Mouse (Mus musculus) midbrain, embryonic 16.5 days (tissue): ENCODE data around the gene Sept1. TPM values are rescaled to one million over a fixed set of nuclear protein-coding genes. Genes with fewer than 3 reads are reported as not detected.

Experiments used
- ATAC-seq: fragments of 200-750 bp; cut with Nextera tagmentation; 2 replicates; pipeline ENCODE4 v1.8.0; 2017; ENCODE audit warnings: moderate TSS enrichment
- H3K27ac ChIP-seq: fragments of 300-500 bp; sonication (generic); 2 replicates; pipeline ENCODE4 v1.5.1; 2014; ENCODE audit warnings: mild to moderate bottlenecking, low read length, mixed read lengths
- H3K27me3 ChIP-seq: fragments of 300-500 bp; sonication (generic); 2 replicates; pipeline ENCODE4 v1.6.1; 2014; ENCODE audit warnings: low read depth, low read length, mixed read lengths; ENCODE audit not compliant: control insufficient read depth, insufficient read depth
- H3K36me3 ChIP-seq: fragments of 300-500 bp; sonication (generic); 2 replicates; pipeline ENCODE4 v1.6.1; 2014; ENCODE audit warnings: mild to moderate bottlenecking, low read length, moderate library complexity, mixed read lengths; ENCODE audit not compliant: control insufficient read depth, insufficient read depth
- H3K4me1 ChIP-seq: fragments of 300-500 bp; sonication (generic); 2 replicates; pipeline ENCODE4 v1.6.1; 2014; ENCODE audit warnings: mild to moderate bottlenecking, low read length, mixed read lengths; ENCODE audit not compliant: control insufficient read depth, insufficient read depth
- H3K4me2 ChIP-seq: fragments of 300-500 bp; sonication (generic); 2 replicates; pipeline ENCODE4 v1.6.1; 2014; ENCODE audit warnings: mild to moderate bottlenecking, low read length, mixed read lengths
- H3K4me3 ChIP-seq: fragments of 300-500 bp; sonication (generic); 2 replicates; pipeline ENCODE4 v1.5.1; 2014; ENCODE audit warnings: low read depth, mild to moderate bottlenecking, low read length, moderate library complexity, mixed read lengths
- H3K9ac ChIP-seq: fragments of 300-500 bp; sonication (generic); 2 replicates; pipeline ENCODE4 v1.6.1; 2014; ENCODE audit warnings: low read depth, low read length, mixed read lengths
- H3K9me3 ChIP-seq: fragments of 300-500 bp; sonication (generic); replicated peaks from 2 replicates; pipeline ENCODE4 v1.6.1; 2014; ENCODE audit warnings: mild to moderate bottlenecking, low read length, mixed read lengths; ENCODE audit not compliant: control insufficient read depth, poor library complexity, severe bottlenecking
- WGBS: fragments of 180-500 bp; shearing (Covaris S2); extraction: QIAGEN DNeasy Blood & Tissue Kit; methylation state at CpG from one replicate; pipeline ENCODE4 v1.1.7; 2014; 5-methylcytosine and 5-hydroxymethylcytosine counted together
- polyA plus RNA-seq: library from polyadenylated mRNA; unstranded; fragments of >200 nt; fragmentation: Nextera tagmentation; extraction: Ambion mirVana; gene quantifications from 2 replicates; pipeline ENCODE4 v1.2.1, GENCODE M21; 2015

The Sept1 gene
- polyA plus RNA-seq, 1 experiment from 2014 or later: 15.5 TPM

DNA sequence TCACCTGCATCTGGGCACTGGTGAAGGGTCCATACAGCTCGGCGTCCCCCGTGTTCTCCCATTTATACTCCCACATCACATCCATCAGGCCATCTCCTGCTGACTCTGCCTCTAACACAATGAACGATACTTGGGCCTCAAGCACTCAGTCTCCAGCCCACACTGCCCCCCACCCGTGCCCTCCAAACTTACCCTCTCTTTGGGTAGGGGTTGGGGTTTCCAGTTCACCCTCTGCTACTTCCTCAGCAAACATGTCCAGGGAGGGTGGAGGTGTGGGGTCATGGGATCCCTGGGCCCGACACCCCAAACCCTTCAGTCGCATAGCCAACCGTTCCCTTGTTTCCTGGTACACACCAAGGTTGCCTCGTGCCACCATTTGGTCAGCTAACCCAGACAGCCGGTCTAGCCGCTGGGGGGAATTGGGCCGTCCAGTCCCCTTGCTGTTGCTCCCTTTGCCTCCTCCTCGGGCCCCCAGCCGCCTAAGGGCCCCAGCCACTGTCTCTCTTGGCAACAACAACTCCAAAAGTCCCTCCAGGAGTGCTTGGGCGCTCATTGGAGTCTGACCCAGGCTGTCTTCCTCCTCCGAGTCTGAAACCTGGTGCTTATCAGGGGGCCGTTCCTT lies 38.8 kb downstream of the Sept1 start:
- Histone ChIP-seq H3K27me3 (no peaks in the 10 kb centered on the region), H3K36me3 (peaks cover 24% of the 10 kb centered on the region), H3K9me3 (no peaks in the 10 kb centered on the region), H3K27ac (no peak overlapping the region), H3K4me1 (peaks cover 18% of the 10 kb centered on the region), H3K4me2 (peak overlapping the region; percentile 91; the same call in 1 of the 2 replicates), H3K4me3 (no peak overlapping the region), H3K9ac (no peak overlapping the region)
- WGBS: 95% methylated on average over 17 of the region's 17 CpGs
- no peak for ATAC-seq

DNA sequence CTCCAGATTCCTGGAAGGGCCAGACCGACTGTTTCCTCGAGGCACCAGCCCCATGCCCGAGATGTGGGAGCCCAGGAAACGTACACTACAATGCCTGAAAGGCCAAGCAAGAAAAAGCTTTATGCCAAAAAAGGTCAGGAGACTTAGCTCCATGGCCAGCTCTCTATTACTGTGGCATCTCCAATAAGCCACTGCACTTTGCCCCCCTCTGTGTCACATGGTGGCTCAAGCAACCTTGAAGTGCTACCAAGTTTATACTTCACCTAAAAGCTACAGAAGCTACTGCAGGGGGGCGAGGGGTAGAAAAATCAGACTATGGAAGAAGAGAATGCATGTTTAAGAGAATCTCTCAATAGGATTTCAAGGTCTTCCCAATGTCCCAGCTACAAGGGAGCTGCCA lies 39.9 kb downstream of the Sept1 start:
- Histone ChIP-seq H3K4me1 (peaks cover 18% of the 10 kb centered on the region), H3K9ac (no peak overlapping the region), H3K27me3 (no peaks in the 10 kb centered on the region), H3K4me3 (no peak overlapping the region), H3K9me3 (no peaks in the 10 kb centered on the region), H3K4me2 (no peak overlapping the region), H3K27ac (no peak overlapping the region), H3K36me3 (peaks cover 14% of the 10 kb centered on the region)
- 97% methylated on average over 5 of the region's 5 CpGs for WGBS
- ATAC-seq: no peak

DNA sequence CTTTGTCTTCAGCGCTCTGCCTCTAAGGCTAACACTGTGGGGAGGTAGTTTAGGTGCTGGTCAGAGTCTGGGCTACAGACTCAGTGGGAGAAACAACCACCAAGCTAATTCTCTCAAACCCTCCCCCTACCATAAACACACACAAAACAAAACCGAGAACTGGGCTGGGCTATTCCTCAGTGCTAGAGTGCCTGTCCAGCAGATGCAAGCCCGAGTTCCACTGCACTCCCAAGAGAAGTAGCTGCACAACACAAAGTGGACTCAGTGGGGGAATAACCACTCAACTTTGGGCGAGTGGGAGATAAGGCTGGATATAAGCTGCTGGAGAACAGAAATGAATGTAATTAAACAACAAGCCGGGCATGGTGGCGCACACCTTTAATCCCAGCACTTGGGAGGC lies 42.3 kb downstream of the Sept1 start:
- WGBS: 82% methylated on average over 6 of the region's 6 CpGs
- Histone ChIP-seq H3K4me1 (peaks cover 14% of the 10 kb centered on the region), H3K4me2 (no peak overlapping the region), H3K4me3 (no peak overlapping the region), H3K27ac (no peak overlapping the region), H3K9me3 (no peaks in the 10 kb centered on the region), H3K36me3 (peaks cover 9% of the 10 kb centered on the region; the same call in 1 of the 2 replicates), H3K27me3 (no peaks in the 10 kb centered on the region), H3K9ac (no peak overlapping the region)
- no peak for ATAC-seq

DNA sequence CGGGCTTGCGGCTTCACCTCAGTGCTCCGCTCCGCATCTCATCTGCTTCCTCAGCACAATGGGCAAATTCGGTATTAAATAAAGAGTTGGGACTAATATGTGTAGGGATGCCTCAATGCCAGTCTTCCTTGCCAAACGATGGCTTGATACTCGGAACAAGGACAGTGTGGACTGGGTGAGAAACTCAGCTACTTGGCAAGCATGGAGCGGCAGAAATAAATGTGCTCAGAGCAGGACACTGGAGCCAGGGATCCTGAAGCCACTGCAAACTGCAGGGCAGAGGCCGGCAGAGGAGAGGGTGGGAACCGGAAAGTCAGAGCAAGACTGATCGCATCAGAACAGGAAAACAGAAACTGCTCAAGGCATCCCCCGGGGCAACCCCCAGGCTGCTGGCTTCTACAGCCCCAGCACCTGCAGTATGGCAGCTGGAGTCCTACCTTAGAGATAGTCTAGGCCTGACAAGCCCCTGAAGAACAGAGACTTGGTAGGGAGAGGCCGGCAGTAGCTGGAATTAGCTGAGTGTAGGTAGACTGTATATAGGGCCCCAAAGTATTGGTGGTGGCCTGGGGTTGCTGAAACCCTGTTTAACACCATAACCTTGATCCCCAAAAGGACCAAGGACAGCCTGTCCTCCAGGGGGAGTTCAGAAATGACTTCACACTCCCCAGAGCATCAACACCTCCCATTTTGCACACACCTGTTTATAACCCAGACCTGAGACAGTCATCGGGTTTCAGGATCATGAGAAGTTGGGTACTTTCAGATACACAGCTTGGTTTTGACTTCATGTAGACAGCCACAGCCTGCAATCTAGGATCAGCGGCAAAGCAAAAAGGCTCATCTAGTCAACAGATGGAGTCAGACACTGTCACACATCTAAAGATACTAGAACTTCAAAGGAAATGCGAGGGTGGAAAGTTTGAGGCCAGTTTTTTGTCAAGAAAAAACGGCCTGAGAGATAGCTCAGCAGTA lies 44.3 kb downstream of the Sept1 start:
- no peaks in the 10 kb centered on the region for H3K4me1 ChIP-seq
- WGBS: 89% methylated on average over 17 of the region's 17 CpGs
- no peak overlapping the region for H3K9ac ChIP-seq
- ATAC-seq: no peak
- H3K27ac ChIP-seq: no peak overlapping the region
- no peak overlapping the region for H3K4me2 ChIP-seq
- H3K27me3 ChIP-seq: no peaks in the 10 kb centered on the region
- no peak overlapping the region for H3K4me3 ChIP-seq
- peaks cover 7% of the 10 kb centered on the region; the same call in 1 of the 2 replicates for H3K36me3 ChIP-seq
- no peaks in the 10 kb centered on the region for H3K9me3 ChIP-seq

DNA sequence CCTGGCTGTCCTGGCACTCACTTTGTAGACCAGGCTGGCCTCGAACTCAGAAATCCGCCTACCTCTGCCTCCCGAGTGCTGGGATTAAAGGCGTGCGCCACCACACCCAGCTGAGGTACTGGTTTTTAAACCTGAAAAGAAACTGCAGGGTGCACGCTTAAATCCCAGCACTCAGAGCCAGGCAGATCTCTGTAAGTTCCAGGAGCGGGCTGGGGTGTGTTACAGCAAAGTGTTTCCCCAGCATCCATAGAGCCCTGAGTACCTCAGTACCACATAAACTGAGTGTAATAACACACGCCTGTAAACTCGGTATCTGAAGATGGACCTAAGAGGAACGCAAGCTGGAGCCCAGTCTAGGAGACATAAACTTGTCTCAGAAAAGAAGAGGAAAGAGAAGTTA lies 45.6 kb downstream of the Sept1 start:
- Histone ChIP-seq H3K4me3 (no peak overlapping the region), H3K27me3 (no peaks in the 10 kb centered on the region), H3K36me3 (peaks cover 5% of the 10 kb centered on the region; the same call in 1 of the 2 replicates), H3K9ac (no peak overlapping the region), H3K27ac (no peak overlapping the region), H3K4me2 (no peak overlapping the region), H3K9me3 (no peaks in the 10 kb centered on the region), H3K4me1 (no peaks in the 10 kb centered on the region)
- no peak for ATAC-seq
- 70% methylated on average over 10 of the region's 10 CpGs for WGBS

DNA sequence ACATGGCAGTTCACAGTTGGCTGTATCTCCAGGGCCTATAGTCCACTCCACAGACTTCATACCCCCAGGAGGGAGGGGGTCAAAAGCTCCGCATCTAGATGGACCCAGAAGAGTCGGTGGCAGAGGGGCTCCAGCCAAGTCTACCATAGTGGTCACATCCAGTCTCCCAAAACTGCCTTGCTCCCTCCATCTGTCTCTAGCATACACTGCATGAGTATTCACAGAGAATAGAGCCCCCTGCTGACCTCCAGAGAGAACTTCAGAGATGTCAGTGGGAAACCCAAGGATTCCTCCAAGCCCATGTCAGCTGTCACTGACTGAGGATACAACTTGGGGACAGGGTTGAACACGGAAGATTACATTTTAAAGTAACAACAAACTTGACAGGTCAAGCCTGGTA lies 47.3 kb downstream of the Sept1 start:
- Histone ChIP-seq H3K9me3 (no peaks in the 10 kb centered on the region), H3K4me2 (no peak overlapping the region), H3K4me1 (no peaks in the 10 kb centered on the region), H3K36me3 (no peaks in the 10 kb centered on the region), H3K9ac (no peak overlapping the region), H3K27ac (no peak overlapping the region), H3K27me3 (no peaks in the 10 kb centered on the region), H3K4me3 (no peak overlapping the region)
- WGBS: 67% methylated on average over 3 of the region's 3 CpGs
- ATAC-seq: no peak

DNA sequence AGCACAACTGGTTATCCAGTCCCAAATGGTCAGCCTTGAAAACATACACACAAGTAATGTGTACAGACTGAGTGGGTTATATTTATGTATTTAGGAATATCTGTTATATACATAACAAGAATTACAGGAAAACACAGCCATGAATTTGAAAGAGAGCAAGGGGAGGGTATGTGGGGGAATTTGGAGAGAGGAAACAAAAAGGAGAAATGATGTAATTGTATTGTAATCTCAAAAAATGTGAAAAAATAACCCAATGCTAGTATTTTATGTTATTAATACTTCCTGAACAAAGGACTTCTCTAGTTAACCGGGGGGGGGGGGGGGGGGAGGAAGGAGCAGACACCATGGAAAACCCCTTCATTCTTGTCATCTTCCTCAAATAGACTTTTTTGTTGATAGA lies 48.2 kb downstream of the Sept1 start:
- H3K4me1 ChIP-seq: no peaks in the 10 kb centered on the region
- H3K27me3 ChIP-seq: no peaks in the 10 kb centered on the region
- no peak overlapping the region for H3K27ac ChIP-seq
- H3K4me2 ChIP-seq: no peak overlapping the region
- no CpG with 5 or more reads among the region's 1 CpGs for WGBS
- H3K9me3 ChIP-seq: no peaks in the 10 kb centered on the region
- no peak overlapping the region for H3K9ac ChIP-seq
- H3K4me3 ChIP-seq: no peak overlapping the region
- H3K36me3 ChIP-seq: no peaks in the 10 kb centered on the region
- no peak for ATAC-seq

DNA sequence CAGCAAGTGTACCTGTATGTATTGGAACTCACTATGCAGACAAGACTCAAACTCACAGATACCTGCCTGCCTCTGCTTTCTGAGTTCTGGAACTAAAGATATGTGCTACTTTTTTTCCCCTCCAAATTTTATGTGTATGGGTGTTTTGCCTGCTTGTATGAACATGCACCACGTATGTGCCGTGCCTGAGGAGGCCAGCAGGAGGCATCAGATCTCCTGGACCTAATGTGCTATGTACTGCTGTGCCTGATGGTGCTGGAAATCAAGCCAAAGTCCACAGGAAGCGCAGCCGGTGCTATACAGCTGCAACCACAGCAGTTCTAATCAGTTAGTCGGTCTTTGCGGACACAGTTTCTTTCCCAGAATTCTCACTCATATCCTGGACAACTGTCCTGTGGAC lies 49.1 kb downstream of the Sept1 start:
- H3K27ac ChIP-seq: no peak overlapping the region
- H3K9ac ChIP-seq: no peak overlapping the region
- no peak for ATAC-seq
- H3K4me1 ChIP-seq: no peaks in the 10 kb centered on the region
- H3K36me3 ChIP-seq: no peaks in the 10 kb centered on the region
- 82% methylated on average over 6 of the region's 6 CpGs for WGBS
- H3K4me2 ChIP-seq: no peak overlapping the region
- H3K27me3 ChIP-seq: no peaks in the 10 kb centered on the region
- H3K4me3 ChIP-seq: no peak overlapping the region
- no peaks in the 10 kb centered on the region for H3K9me3 ChIP-seq

DNA sequence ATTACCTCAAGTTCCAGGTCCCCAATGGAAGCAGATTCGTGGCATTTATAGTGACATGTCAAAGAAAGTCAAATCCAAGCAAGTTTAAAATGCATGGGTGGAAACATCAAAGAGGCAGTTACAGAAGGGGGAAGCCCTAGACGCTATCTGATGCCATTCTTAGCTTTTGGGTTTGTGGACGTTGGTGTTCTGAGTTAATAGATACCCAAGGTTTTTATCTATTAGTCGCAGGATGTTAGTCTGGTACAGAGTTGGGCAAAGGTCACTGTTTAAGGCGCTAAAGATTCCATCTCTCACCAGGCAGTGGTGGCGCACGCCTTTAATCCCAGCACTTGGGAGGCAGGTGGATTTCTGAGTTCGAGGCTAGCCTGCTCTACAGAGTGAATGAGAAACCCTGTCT lies 49.6 kb downstream of the Sept1 start:
- Histone ChIP-seq H3K4me1 (no peaks in the 10 kb centered on the region), H3K9me3 (no peaks in the 10 kb centered on the region), H3K36me3 (no peaks in the 10 kb centered on the region), H3K27ac (no peak overlapping the region), H3K27me3 (no peaks in the 10 kb centered on the region), H3K9ac (no peak overlapping the region), H3K4me3 (no peak overlapping the region), H3K4me2 (no peak overlapping the region)
- ATAC-seq: no peak
- 83% methylated on average over 8 of the region's 8 CpGs for WGBS
